Mouse (Mus musculus) left cerebral cortex, postnatal 36 days (tissue): ENCODE data around the gene Zfp811. TPM values are rescaled to one million over a fixed set of nuclear protein-coding genes. Genes with fewer than 3 reads are reported as not detected.

Source experiments
- DNase-seq, 2 experiments: peaks; one replicate each; pipeline ENCODE4 v3.0.0; 2021 to 2022; ENCODE audit warnings: low spot score in 2 of 2, mixed read lengths in 1 of 2
- intact Hi-C: fragments of 180-260 bp; cut with DNase I; formaldehyde crosslinking; loops from one replicate; pipeline ENCODE4 v1.15.1; 2025
- total RNA-seq, 2 experiments: library from RNA; stranded (reverse); gene quantifications; 2 replicates each; pipeline ENCODE4 v1.2.3; 2021

The Zfp811 gene
- total RNA-seq, 2 experiments from 2014 or later: 5.7 to 8.5 TPM

GRCm38 (mm10) chr17:32766422-32766821 is 43.3 kb downstream of the Zfp811 start:
- no peak for DNase-seq
- intact Hi-C loops: no loop called here

GRCm38 (mm10) chr17:32757331-32757730 is 52.4 kb downstream of the Zfp811 start:
- intact Hi-C loops: no loop called here
- DNase-seq: no peak

GRCm38 (mm10) chr17:32753634-32754033 is 56.1 kb downstream of the Zfp811 start:
- intact Hi-C loops: no loop called here
- no peak for DNase-seq

- no peak for DNase-seq
- intact Hi-C loops: no loop called here
Measured at GRCm38 (mm10) chr17:32752813-32753360, 56.8 kb downstream of the Zfp811 start.

- no peak for DNase-seq
- intact Hi-C loops: no loop called here
Measured at GRCm38 (mm10) chr17:32750611-32751010, 59.1 kb downstream of the Zfp811 start.

Other genes starting within 250 kb of the Zfp811 start
- gene Cyp4f37, start 188.6 kb downstream of the Zfp811 start, total RNA-seq: not detected
- not detected for gene Cyp4f40, start 151.0 kb downstream of the Zfp811 start, total RNA-seq
- gene Cyp4f15, start 124.3 kb downstream of the Zfp811 start, total RNA-seq: 10 to 100 TPM; 18.3 to 19.3 TPM
- gene Zfp871, start 21.6 kb downstream of the Zfp811 start, total RNA-seq: 10 to 100 TPM; 66.0 to 88.5 TPM
- gene Zfp799, start 20.3 kb upstream of the Zfp811 start, total RNA-seq: 10 to 100 TPM; 24.2 to 32.7 TPM
- gene Zfp870, start 81.7 kb upstream of the Zfp811 start, total RNA-seq: 1 to 10 TPM; 8.4 to 8.9 TPM
- gene Cyp4f14, start 107.4 kb upstream of the Zfp811 start, total RNA-seq: 1 to 10 TPM; 5.5 to 5.6 TPM
- gene Cyp4f13, start 137.5 kb upstream of the Zfp811 start, total RNA-seq: 10 to 100 TPM; 17.2 to 21.7 TPM
- gene Zfp472, start 155.9 kb upstream of the Zfp811 start, total RNA-seq: 1 to 10 TPM; 4.1 to 4.6 TPM
- 10 to 100 TPM; 13.6 to 18.2 TPM for gene Zfp952, start 183.2 kb upstream of the Zfp811 start, total RNA-seq
- gene Zfp763, start 223.5 kb upstream of the Zfp811 start, total RNA-seq: 10 to 100 TPM; 18.3 to 19.6 TPM